Mouse (Mus musculus) C2C12 (cell line): ENCODE results near the gene B4galt5.

Source experiments
- CEBPB ChIP-seq: IDR thresholded peaks from one replicate; pipeline ENCODE4 v1.6.1; 2011; ENCODE audit warnings: low read depth, mild to moderate bottlenecking, control low read depth, moderate library complexity
- CTCF ChIP-seq: IDR thresholded peaks from one replicate; pipeline ENCODE4 v1.5.1; 2011; ENCODE audit not compliant: control insufficient read depth, insufficient read depth, insufficient read length
- FOSL1 ChIP-seq: IDR thresholded peaks from one replicate; pipeline ENCODE4 v1.8.0; 2011; ENCODE audit warnings: mild to moderate bottlenecking, low read length; ENCODE audit not compliant: poor library complexity, insufficient read depth, severe bottlenecking
- MAX ChIP-seq: IDR thresholded peaks from one replicate; pipeline ENCODE4 v1.6.1; 2011; ENCODE audit warnings: mild to moderate bottlenecking, control low read depth
- MYOD1 ChIP-seq: IDR thresholded peaks from one replicate; pipeline ENCODE4 v1.6.1; 2011; ENCODE audit warnings: low read depth; ENCODE audit not compliant: control insufficient read depth, insufficient read length
- MYOG ChIP-seq: IDR thresholded peaks from one replicate; pipeline ENCODE4 v1.6.1; 2011; ENCODE audit not compliant: control insufficient read depth, insufficient read length; ENCODE audit errors: extremely low read depth
- USF1 ChIP-seq: IDR thresholded peaks from one replicate; pipeline ENCODE4 v1.6.1; 2011; ENCODE audit warnings: low read depth, mild to moderate bottlenecking, control low read depth, moderate library complexity

DNA sequence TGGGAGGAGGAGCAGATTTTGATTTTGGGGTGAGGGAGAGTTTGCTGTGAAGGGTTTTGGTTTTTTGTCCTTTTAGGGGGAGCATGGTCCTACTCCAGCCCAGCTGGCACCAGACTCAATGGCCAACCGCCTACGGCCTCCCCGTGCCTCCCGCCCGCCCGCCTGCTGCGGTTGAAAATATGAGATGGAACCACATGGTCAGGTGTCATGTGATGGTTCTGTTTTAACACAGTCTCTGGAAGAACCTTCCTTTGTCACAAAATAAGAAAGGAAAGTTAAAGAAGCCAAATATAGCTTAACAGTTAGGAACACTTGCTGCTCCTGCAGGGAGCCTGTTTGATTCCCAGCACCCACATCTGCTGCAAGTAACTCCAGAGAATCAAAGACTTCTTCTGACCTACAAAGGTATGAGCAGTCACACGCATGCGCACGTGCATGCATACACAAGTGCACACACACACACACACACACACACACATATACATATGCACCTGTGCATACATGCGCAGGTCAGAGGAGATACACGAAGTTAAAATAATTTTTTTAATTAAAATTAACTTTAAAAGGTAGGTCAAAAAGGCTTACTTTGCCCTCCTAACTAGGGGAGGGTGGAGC is 25.3 kb upstream of the B4galt5 start:
- no peak for TF ChIP-seq CTCF
- TF ChIP-seq USF1 = peak; percentile 75
- TF ChIP-seq CEBPB = no peak
- no peak for TF ChIP-seq MAX
- TF ChIP-seq FOSL1 = no peak
- no peak for TF ChIP-seq MYOD1
- TF ChIP-seq MYOG = no peak
